Comparison of ENCODE assay signal across 8 mouse cellular contexts in the genomic region with DNA sequence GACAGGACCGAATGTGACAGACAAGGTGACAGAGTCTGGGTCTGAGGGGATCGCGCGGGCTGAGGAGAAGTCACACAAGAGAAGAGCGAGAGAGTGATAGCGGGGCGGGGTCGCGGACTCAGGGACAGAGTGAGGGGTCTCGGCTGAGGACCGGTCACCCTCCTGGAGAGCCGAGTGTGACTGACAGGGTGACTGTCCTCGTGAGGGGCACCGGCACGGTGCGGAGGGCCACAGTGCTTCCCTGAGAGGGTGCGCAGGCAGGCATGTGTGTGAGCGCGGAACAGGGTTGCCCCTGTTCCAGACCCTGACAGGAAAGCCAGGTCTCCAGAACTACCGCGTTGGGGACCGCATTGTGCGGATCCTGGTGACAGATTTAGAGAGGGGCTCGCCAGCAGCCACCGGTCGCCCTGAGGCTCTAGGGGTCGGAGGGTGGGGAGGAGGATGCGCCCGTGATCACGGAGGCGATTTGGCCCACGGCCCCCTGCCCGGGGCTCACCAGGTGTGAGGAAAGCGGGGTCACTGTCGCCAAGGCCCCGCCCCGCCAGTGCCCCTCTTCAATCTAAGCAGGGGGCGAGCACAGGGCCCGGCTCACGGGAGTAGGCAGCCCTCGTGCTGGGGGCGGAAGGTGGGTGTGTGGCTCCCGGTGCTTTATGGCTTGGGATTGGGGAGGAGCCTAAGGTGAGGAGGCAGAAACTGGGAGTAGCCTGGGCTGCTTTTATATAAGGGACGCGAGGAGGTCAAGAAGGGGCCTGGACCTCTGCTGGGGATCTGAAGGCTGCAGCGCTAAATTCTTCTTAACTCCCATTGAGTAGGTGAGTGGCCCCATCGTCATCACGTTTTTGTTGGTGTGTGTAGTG. TPM values are rescaled to one million over a fixed set of nuclear protein-coding genes. Genes with fewer than 3 reads are reported as not detected.
A peak's percentile ranks its signal among the peaks of the same experiment; 100 is the strongest.
DNase-seq lines count a peak whose midpoint lies in the region; ATAC-seq and TF ChIP-seq lines count a peak whose summit lies in the region.

No protein-coding gene starts in this region.

- peak overlapping the region; percentile 100 for H3K4me2 ChIP-seq in hindbrain, embryonic 12.5 days (replicated peaks)
- peak overlapping the region; percentile 99 for H3K4me2 ChIP-seq in limb, embryonic 11.5 days (ENCODE audit: low read depth, severe bottlenecking)

- peaks cover 30% of the 10 kb centered on the region for H3K27me3 ChIP-seq in hindbrain, embryonic 12.5 days
- H3K27me3 ChIP-seq in limb, embryonic 11.5 days (ENCODE audit: control insufficient read depth, insufficient read depth, low read length) = peaks cover 16% of the 10 kb centered on the region

- intact Hi-C loops in gastrocnemius, adult 2 months (cut with DNase I) = loop anchor here (10.0 kb wide), 1 partner anchor 183 kb away; the partner anchor contains the start of gene Tsen2

- TF ChIP-seq CTCF in gastrocnemius, adult 2 months (IDR thresholded peaks at IDR 0.05) = no peak

- peak overlapping the region; percentile 67 for H3K9ac ChIP-seq in hindbrain, embryonic 12.5 days
- H3K9ac ChIP-seq in limb, embryonic 11.5 days (ENCODE audit: low read length) = 0 out of 2 replicates have a peak overlapping the region, but pooled peaks have one; percentile 32

- H3K9me3 ChIP-seq in hindbrain, embryonic 12.5 days (replicated peaks) = no peaks in the 10 kb centered on the region; the same call in 1 of the 2 replicates
- H3K9me3 ChIP-seq in limb, embryonic 11.5 days (ENCODE audit: control insufficient read depth, low read length) = no peaks in the 10 kb centered on the region; the same call in 1 of the 2 replicates

- H3K4me1 ChIP-seq in hindbrain, embryonic 12.5 days = peaks cover 12% of the 10 kb centered on the region
- H3K4me1 ChIP-seq in limb, embryonic 11.5 days (ENCODE audit: control insufficient read depth, insufficient read depth, low read length) = peaks cover 2% of the 10 kb centered on the region; the same call in 1 of the 2 replicates

- 2% methylated on average over 48 of the region's 48 CpGs for WGBS in hindbrain, embryonic 12.5 days
- WGBS in limb, embryonic 11.5 days = under 1% methylated on average over 48 of the region's 48 CpGs

- peak; percentile 55 for DNase-seq in adrenal gland, adult 2 months
- peak; percentile 29 for DNase-seq in cerebellum, adult 9-11 months
- peak; percentile 33 for DNase-seq in gastrocnemius, adult 2 months
- DNase-seq in limb, embryonic 11.5 days (ENCODE audit: low spot score) = peak; percentile 50
- DNase-seq in right cerebral cortex, postnatal 25 days = peak; percentile 24
- no peak for DNase-seq in spleen, postnatal 36 days (ENCODE audit: low spot score in 2 of 2)

- peak overlapping the region; percentile 83 for H3K27ac ChIP-seq in gastrocnemius, adult 2 months
- no peak overlapping the region for H3K27ac ChIP-seq in hindbrain, embryonic 12.5 days
- no peak overlapping the region for H3K27ac ChIP-seq in limb, embryonic 11.5 days (replicated peaks; ENCODE audit: low read depth, low read length)

- peak; percentile 78 for ATAC-seq in hindbrain, embryonic 12.5 days (ENCODE audit: low FRiP score)
- ATAC-seq in limb, embryonic 11.5 days (ENCODE audit: insufficient number of reproducible peaks, low FRiP score, low TSS enrichment, low read depth) = peak; percentile 77; the same call in 1 of the 2 replicates
- ATAC-seq in megakaryocyte progenitor cell, adult 5-6 weeks (replicated peaks; ENCODE audit: poor library complexity) = peak; percentile 49

- H3K4me3 ChIP-seq in gastrocnemius, adult 2 months = peak overlapping the region; percentile 85
- H3K4me3 ChIP-seq in hindbrain, embryonic 12.5 days = peak overlapping the region; percentile 65
- peak overlapping the region; percentile 53 for H3K4me3 ChIP-seq in limb, embryonic 11.5 days (ENCODE audit: low read depth, low read length)

- no peaks in the 10 kb centered on the region for H3K36me3 ChIP-seq in hindbrain, embryonic 12.5 days
- H3K36me3 ChIP-seq in limb, embryonic 11.5 days (ENCODE audit: control insufficient read depth, insufficient read depth, low read length) = no peaks in the 10 kb centered on the region

RNA-seq across cellular contexts. Expression of gene Pparg, which starts 1.1 kb away (rescaled TPM):
- 10 to 100 TPM; 77.8 to 86.1 TPM for total RNA-seq in adrenal gland, adult 2 months (2021)
- 16.3 and 24.0 TPM in 2 replicates for polyA plus RNA-seq in adrenal gland, adult 2 months (2012; rRNA removed)
- 1 to 10 TPM; 1.3 to 4.8 TPM for total RNA-seq in gastrocnemius, adult 2 months (2021)
- polyA plus RNA-seq in hindbrain, embryonic 12.5 days (2016; fragmentation: Nextera tagmentation; extraction: Ambion mirVana) = 0.45 TPM in 1 of 2 replicates, not detected in the other
- 0.21 and 0.38 TPM in 2 replicates for polyA plus RNA-seq in limb, embryonic 11.5 days (2014; fragmentation: Nextera tagmentation; extraction: Ambion mirVana)
- total RNA-seq in megakaryocyte progenitor cell, adult 5-6 weeks (2015) = 0.32 and 0.69 TPM in 2 replicates
- 0.24 TPM in 1 of 2 replicates, not detected in the other for total RNA-seq in megakaryocyte progenitor cell, adult 5-6 weeks (2017)

Comparison
In these comparisons a context has a peak if more than half of its experiments do, and no peak if none do; other contexts are left out.
1. DNase-seq: peak in adrenal gland, adult 2 months (single experiment), cerebellum, adult 9-11 months (single experiment), gastrocnemius, adult 2 months (single experiment), limb, embryonic 11.5 days (single experiment) and right cerebral cortex, postnatal 25 days (single experiment); none in spleen, postnatal 36 days (0 of 2).
2. RNA of gene Pparg, which starts 1.1 kb away (total RNA-seq): 77.8 to 86.1 TPM in adrenal gland, adult 2 months; 1.3 to 4.8 TPM in gastrocnemius, adult 2 months and 0.24 to 0.69 TPM in megakaryocyte progenitor cell, adult 5-6 weeks; every median in the first group is over 10 times any median in the second.
3. Peak in every context shown above with its lines, with median percentiles within 50 percentile points of each other: H3K4me3 ChIP-seq and ATAC-seq.